Mouse (Mus musculus) intestine, postnatal 0 days (tissue): Measurements from ENCODE around the gene Robo1. TPM values are rescaled to one million over a fixed set of nuclear protein-coding genes. Genes with fewer than 3 reads are reported as not detected.

ENCODE experiments used
- ATAC-seq: fragments of 200-750 bp; cut with Nextera tagmentation; 2 replicates; pipeline ENCODE4 v1.8.0; 2017; ENCODE audit warnings: mild to moderate bottlenecking, moderate TSS enrichment, moderate library complexity
- H3K27ac ChIP-seq: fragments of 300-500 bp; sonication (generic); 2 replicates; pipeline ENCODE4 v1.5.1; 2014; ENCODE audit warnings: mild to moderate bottlenecking, low read depth, low read length, moderate library complexity
- H3K27me3 ChIP-seq: fragments of 300-500 bp; sonication (generic); replicated peaks from 2 replicates; pipeline ENCODE4 v1.6.1; 2014; ENCODE audit warnings: low read length, mixed read lengths; ENCODE audit not compliant: control insufficient read depth, insufficient read depth
- H3K36me3 ChIP-seq: fragments of 300-500 bp; sonication (generic); 2 replicates; pipeline ENCODE4 v1.6.1; 2014; ENCODE audit warnings: mild to moderate bottlenecking, moderate library complexity; ENCODE audit not compliant: control insufficient read depth, insufficient read depth
- H3K4me1 ChIP-seq: fragments of 300-500 bp; sonication (generic); replicated peaks from 2 replicates; pipeline ENCODE4 v1.6.1; 2014; ENCODE audit warnings: antibody characterized with exemption, low read length, mixed read lengths; ENCODE audit not compliant: control insufficient read depth, insufficient read depth
- H3K4me2 ChIP-seq: fragments of 300-500 bp; sonication (generic); replicated peaks from 2 replicates; pipeline ENCODE4 v1.6.1; 2014; ENCODE audit warnings: low read depth, mild to moderate bottlenecking, moderate library complexity
- H3K4me3 ChIP-seq: fragments of 300-500 bp; sonication (generic); 2 replicates; pipeline ENCODE4 v1.5.1; 2014; ENCODE audit warnings: low read depth, low read length
- H3K9ac ChIP-seq: fragments of 300-500 bp; sonication (generic); 2 replicates; pipeline ENCODE4 v1.6.1; 2014; ENCODE audit warnings: mild to moderate bottlenecking, low read depth, low read length
- H3K9me3 ChIP-seq: fragments of 300-500 bp; sonication (generic); 2 replicates; pipeline ENCODE4 v1.6.1; 2016; ENCODE audit warnings: mixed run types; ENCODE audit not compliant: control insufficient read depth
- CTCF ChIP-seq: sonication (generic); IDR thresholded peaks from 2 replicates; pipeline ENCODE4 v1.5.1; 2016; ENCODE audit warnings: low read depth, mild to moderate bottlenecking, control low read depth, antibody characterized with exemption, moderate library complexity
- WGBS: fragments of 180-500 bp; shearing (Covaris S2); extraction: QIAGEN DNeasy Blood & Tissue Kit; methylation state at CpG from one replicate; pipeline ENCODE4 v1.1.7; 2014; 5-methylcytosine and 5-hydroxymethylcytosine counted together
- polyA plus RNA-seq: library from polyadenylated mRNA; unstranded; fragments of >200 nt; fragmentation: Nextera tagmentation; extraction: Ambion mirVana; gene quantifications from 2 replicates; pipeline ENCODE4 v1.2.1, GENCODE M21; 2015

The Robo1 gene
- polyA plus RNA-seq, 1 experiment from 2014 or later = 2.7 TPM

- 92% methylated on average over 6 of the region's 6 CpGs for WGBS
- no peak for TF ChIP-seq CTCF
- ATAC-seq = no peak
Observed at GRCm38 (mm10) chr16:72786079-72786478, 478.0 kb downstream of the Robo1 start.

GRCm38 (mm10) chr16:72786636-72787035, 478.5 kb downstream of the Robo1 start:
- no peaks in the 10 kb centered on the region for H3K4me1 ChIP-seq
- H3K4me3 ChIP-seq = no peak overlapping the region
- 73% methylated on average over 5 of the region's 5 CpGs for WGBS
- no peak overlapping the region for H3K9ac ChIP-seq
- no peak overlapping the region for H3K4me2 ChIP-seq
- no peak overlapping the region for H3K27ac ChIP-seq
- no peaks in the 10 kb centered on the region for H3K27me3 ChIP-seq
- no peaks in the 10 kb centered on the region for H3K36me3 ChIP-seq
- no peaks in the 10 kb centered on the region for H3K9me3 ChIP-seq
- no peak for ATAC-seq
- no peak for TF ChIP-seq CTCF

More at GRCm38 (mm10) chr16:72786079-72786478, 478.0 kb downstream of the Robo1 start:
- no peak overlapping the region for H3K27ac ChIP-seq
- H3K4me3 ChIP-seq = no peak overlapping the region
- H3K9ac ChIP-seq = no peak overlapping the region
- no peaks in the 10 kb centered on the region for H3K27me3 ChIP-seq
- H3K4me1 ChIP-seq = no peaks in the 10 kb centered on the region
- H3K36me3 ChIP-seq = no peaks in the 10 kb centered on the region
- no peak overlapping the region for H3K4me2 ChIP-seq
- no peaks in the 10 kb centered on the region for H3K9me3 ChIP-seq

GRCm38 (mm10) chr16:72788017-72788416, 479.9 kb downstream of the Robo1 start:
- no peaks in the 10 kb centered on the region for H3K36me3 ChIP-seq
- H3K9ac ChIP-seq = no peak overlapping the region
- H3K4me2 ChIP-seq = no peak overlapping the region
- no peak for TF ChIP-seq CTCF
- H3K27ac ChIP-seq = no peak overlapping the region
- 77% methylated on average over 7 of the region's 7 CpGs for WGBS
- no peak for ATAC-seq
- H3K9me3 ChIP-seq = no peaks in the 10 kb centered on the region
- no peak overlapping the region for H3K4me3 ChIP-seq
- H3K27me3 ChIP-seq = no peaks in the 10 kb centered on the region
- no peaks in the 10 kb centered on the region for H3K4me1 ChIP-seq

GRCm38 (mm10) chr16:72791181-72791705, 483.1 kb downstream of the Robo1 start:
- Histone ChIP-seq H3K9ac (no peak overlapping the region), H3K27me3 (no peaks in the 10 kb centered on the region), H3K36me3 (no peaks in the 10 kb centered on the region), H3K4me2 (no peak overlapping the region), H3K27ac (no peak overlapping the region), H3K4me3 (no peak overlapping the region), H3K4me1 (no peaks in the 10 kb centered on the region), H3K9me3 (no peaks in the 10 kb centered on the region)
- TF ChIP-seq CTCF = no peak
- no peak for ATAC-seq
- 69% methylated on average over 9 of the region's 9 CpGs for WGBS

GRCm38 (mm10) chr16:72794692-72795378, 486.7 kb downstream of the Robo1 start:
- H3K27ac ChIP-seq = no peak overlapping the region
- TF ChIP-seq CTCF = no peak
- H3K4me3 ChIP-seq = no peak overlapping the region
- H3K4me2 ChIP-seq = no peak overlapping the region
- no peak overlapping the region for H3K9ac ChIP-seq
- no peaks in the 10 kb centered on the region for H3K27me3 ChIP-seq
- WGBS = 61% methylated on average over 6 of the region's 6 CpGs
- no peak for ATAC-seq
- H3K36me3 ChIP-seq = no peaks in the 10 kb centered on the region
- no peaks in the 10 kb centered on the region for H3K9me3 ChIP-seq
- no peaks in the 10 kb centered on the region for H3K4me1 ChIP-seq

GRCm38 (mm10) chr16:72795379-72795712, 487.2 kb downstream of the Robo1 start:
- no peak overlapping the region for H3K27ac ChIP-seq
- H3K27me3 ChIP-seq = no peaks in the 10 kb centered on the region
- no peak for ATAC-seq
- no peak for TF ChIP-seq CTCF
- 60% methylated on average over 1 of the region's 1 CpGs for WGBS
- H3K9ac ChIP-seq = no peak overlapping the region
- H3K9me3 ChIP-seq = no peaks in the 10 kb centered on the region
- H3K4me2 ChIP-seq = no peak overlapping the region
- H3K36me3 ChIP-seq = no peaks in the 10 kb centered on the region
- H3K4me3 ChIP-seq = no peak overlapping the region
- H3K4me1 ChIP-seq = no peaks in the 10 kb centered on the region
